In genomic region chr2:129633077-129633732, GRCm38 (mm10) we compare ENCODE assay signal across 8 mouse cellular contexts. TPM values are rescaled to one million over a fixed set of nuclear protein-coding genes. Genes with fewer than 3 reads are reported as not detected.
DNase-seq lines count a peak whose midpoint lies in the region; ATAC-seq lines count a peak whose summit lies in the region.

No protein-coding gene starts in this region.

- peaks cover 23% of the 10 kb centered on the region; the same call in 1 of the 2 replicates for H3K36me3 ChIP-seq in kidney, embryonic 15.5 days
- peaks cover 4% of the 10 kb centered on the region; the same call in 1 of the 2 replicates for H3K36me3 ChIP-seq in forebrain, embryonic 16.5 days (ENCODE audit: control insufficient read depth, insufficient read depth)

- no peak for ATAC-seq in kidney, embryonic 15.5 days (replicated peaks; ENCODE audit: low FRiP score)
- no peak for ATAC-seq in forebrain, embryonic 16.5 days

- H3K9me3 ChIP-seq in kidney, embryonic 15.5 days (replicated peaks), result no peaks in the 10 kb centered on the region
- no peaks in the 10 kb centered on the region for H3K9me3 ChIP-seq in forebrain, embryonic 16.5 days (ENCODE audit: control insufficient read depth, low read length)

- DNase-seq in kidney, adult 18-20 months, result peak; percentile 57
- peak; percentile 45 for DNase-seq in adipocyte (ENCODE audit: low spot score)
- peak; percentile 49 to 73 for DNase-seq in gastrocnemius, postnatal 4 days (ENCODE audit: low spot score in 2 of 2)
- DNase-seq in kidney, postnatal 14 days, result peak; percentile 68
- peak; percentile 3 for DNase-seq in naive thymus-derived CD4-positive, alpha-beta T cell, adult 2 months (ENCODE audit: low read depth)
- DNase-seq in cerebellum, adult 9-10 months, result no peak

- H3K27ac ChIP-seq in kidney, embryonic 15.5 days, result no peak overlapping the region
- no peak overlapping the region for H3K27ac ChIP-seq in forebrain, embryonic 16.5 days (ENCODE audit: low read length)

- 63% methylated on average over 9 of the region's 9 CpGs for WGBS in kidney, embryonic 15.5 days
- 78% methylated on average over 9 of the region's 9 CpGs for WGBS in forebrain, embryonic 16.5 days

- H3K4me1 ChIP-seq in kidney, embryonic 15.5 days, result 0 out of 2 replicates have a peak, but pooled peaks cover 3% of the 10 kb centered on the region
- H3K4me1 ChIP-seq in forebrain, embryonic 16.5 days (replicated peaks; ENCODE audit: control insufficient read depth, insufficient read depth, low read length), result no peaks in the 10 kb centered on the region

- H3K4me2 ChIP-seq in kidney, embryonic 15.5 days, result no peak overlapping the region
- no peak overlapping the region for H3K4me2 ChIP-seq in forebrain, embryonic 16.5 days (ENCODE audit: low read length)

- H3K27me3 ChIP-seq in kidney, embryonic 15.5 days, result no peaks in the 10 kb centered on the region
- no peaks in the 10 kb centered on the region for H3K27me3 ChIP-seq in forebrain, embryonic 16.5 days (replicated peaks; ENCODE audit: control insufficient read depth, insufficient read depth, low read length)

- H3K4me3 ChIP-seq in kidney, embryonic 15.5 days (replicated peaks), result no peak overlapping the region
- H3K4me3 ChIP-seq in forebrain, embryonic 16.5 days (replicated peaks; ENCODE audit: low read length), result no peak overlapping the region

- H3K9ac ChIP-seq in kidney, embryonic 15.5 days, result no peak overlapping the region
- no peak overlapping the region for H3K9ac ChIP-seq in forebrain, embryonic 16.5 days (replicated peaks; ENCODE audit: low read depth, low read length)

RNA-seq across cellular contexts. Expression of gene Sirpa, which starts 40.6 kb away (rescaled TPM):
- 28.4 and 30.6 TPM in 2 replicates for polyA plus RNA-seq in kidney, embryonic 15.5 days (2015; fragmentation: Nextera tagmentation; extraction: Ambion mirVana)
- 10 to 100 TPM; 43.1 to 46.2 TPM for total RNA-seq in gastrocnemius, postnatal 4 days (2021)
- 30.2 and 34.8 TPM in 2 replicates for polyA plus RNA-seq in forebrain, embryonic 16.5 days (2015; fragmentation: Nextera tagmentation; extraction: Ambion mirVana)
